Mouse (Mus musculus) lung, postnatal 0 days (tissue): ENCODE measurements around the gene Ncoa3.

Experiments
- CTCF ChIP-seq: IDR thresholded peaks from 2 replicates; pipeline ENCODE4 v1.5.1; 2016; ENCODE audit warnings: antibody characterized with exemption, mild to moderate bottlenecking
- EP300 ChIP-seq: IDR thresholded peaks from 2 replicates; pipeline ENCODE4 v1.6.1; 2016; ENCODE audit warnings: antibody characterized with exemption, mild to moderate bottlenecking, control low read depth

DNA sequence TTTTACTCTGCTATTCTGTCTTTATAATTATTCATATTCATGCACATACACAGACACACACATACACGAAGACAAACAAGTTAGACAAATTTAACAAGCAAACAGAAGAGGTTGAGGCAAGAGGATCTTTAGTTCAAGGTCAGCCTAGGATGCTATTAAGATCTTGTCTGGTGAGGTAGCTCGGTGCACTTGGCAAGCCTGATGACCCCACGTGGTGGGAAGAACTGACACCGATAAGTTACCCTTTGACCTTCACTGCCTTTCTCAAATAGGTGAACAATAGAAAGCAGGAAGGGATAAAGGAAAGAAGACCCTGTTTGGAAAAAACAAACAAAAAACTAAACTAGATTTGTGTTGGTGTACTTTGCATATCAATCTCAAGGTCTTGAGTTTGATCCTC lies 10.0 kb downstream of the Ncoa3 start:
- TF ChIP-seq CTCF (no peak), EP300 (no peak)
